Mouse (Mus musculus) CH12.LX (cell line): ENCODE data around the gene Snx30. TPM values are rescaled to one million over a fixed set of nuclear protein-coding genes. Genes with fewer than 3 reads are reported as not detected.

Experiments used
- DNase-seq: peaks from one replicate; pipeline ENCODE4 v3.0.0-alpha.2; 2013; ENCODE audit errors: extremely low read depth
- H3K27ac ChIP-seq: 2 replicates; pipeline ENCODE4 v1.5.1; 2012; ENCODE audit warnings: low read depth, mild to moderate bottlenecking, control low read depth, moderate library complexity; ENCODE audit not compliant: insufficient read depth
- H3K27me3 ChIP-seq: replicated peaks from 2 replicates; pipeline ENCODE3; 2012; ENCODE audit warnings: inconsistent platforms
- H3K36me3 ChIP-seq, 2 experiments: replicated peaks in 1 of 2; 2 replicates each; pipeline versions ENCODE3 to v1.6.1; 2012; ENCODE audit warnings: inconsistent platforms in 1 of 2, low read length in 1 of 2, mild to moderate bottlenecking in 1 of 2, mixed read lengths in 1 of 2, moderate library complexity in 1 of 2; ENCODE audit not compliant: control insufficient read depth in 1 of 2, insufficient read depth in 1 of 2
- H3K4me1 ChIP-seq, 2 experiments: 2 replicates each; pipeline ENCODE4 v1.6.1; 2012; ENCODE audit warnings: inconsistent platforms in 1 of 2, moderate library complexity in 1 of 2; ENCODE audit not compliant: insufficient read depth in 2 of 2, control insufficient read depth in 1 of 2
- H3K4me2 ChIP-seq: 2 replicates; pipeline ENCODE4 v1.6.1; 2012; ENCODE audit warnings: low read depth, mild to moderate bottlenecking, control low read depth; ENCODE audit not compliant: poor library complexity, insufficient read depth, severe bottlenecking
- H3K4me3 ChIP-seq, 3 experiments: fragments of 150-350 bp in 1 of 3; sonication (generic) in 1 of 3; replicated peaks in 1 of 3; 2 replicates each; pipeline versions ENCODE3 to v1.5.1; 2011 to 2012; ENCODE audit warnings: low read depth in 2 of 3, low read length in 2 of 3, mild to moderate bottlenecking in 2 of 3, moderate library complexity in 2 of 3, control low read depth in 1 of 3, improper control_type of control experiment in 1 of 3, inconsistent platforms in 1 of 3, mixed read lengths in 1 of 3; ENCODE audit not compliant: poor library complexity in 1 of 3
- H3K79me2 ChIP-seq: replicated peaks from 2 replicates; pipeline ENCODE4 v1.6.1; 2012; ENCODE audit warnings: mild to moderate bottlenecking, moderate library complexity; ENCODE audit not compliant: control insufficient read depth, poor library complexity, insufficient read depth, severe bottlenecking; ENCODE audit errors: extremely low read depth
- H3K9ac ChIP-seq: 2 replicates; pipeline ENCODE4 v1.6.1; 2012; ENCODE audit warnings: low read depth, mild to moderate bottlenecking, control low read depth, moderate library complexity; ENCODE audit not compliant: insufficient read depth
- H3K9me3 ChIP-seq: replicated peaks from 2 replicates; pipeline ENCODE3; 2012; ENCODE audit warnings: low read length, inconsistent platforms, mixed read lengths
- BHLHE40 ChIP-seq: IDR thresholded peaks from 2 replicates; pipeline ENCODE4 v1.6.1; 2011; ENCODE audit warnings: mild to moderate bottlenecking, low read depth, low read length, improper control_type of control experiment
- CHD1 ChIP-seq: IDR thresholded peaks from 2 replicates; pipeline ENCODE4 v1.6.1; 2012; ENCODE audit warnings: low read depth, low read length, improper control_type of control experiment, inconsistent platforms
- E2F4 ChIP-seq: IDR thresholded peaks from 2 replicates; pipeline ENCODE4 v1.6.1; 2011; ENCODE audit warnings: low read depth, low read length, improper control_type of control experiment; ENCODE audit not compliant: insufficient replicate concordance
- ELF1 ChIP-seq: IDR thresholded peaks from 2 replicates; pipeline ENCODE4 v1.6.1; 2014; ENCODE audit warnings: low read depth, mild to moderate bottlenecking, inconsistent platforms, low read length, improper control_type of control experiment
- ETS1 ChIP-seq: conservative IDR thresholded peaks from 2 replicates; pipeline ENCODE4 v1.6.1; 2012; ENCODE audit warnings: low read depth, mild to moderate bottlenecking, inconsistent platforms, low read length, improper control_type of control experiment, moderate library complexity
- HCFC1 ChIP-seq: IDR thresholded peaks from 2 replicates; pipeline ENCODE4 v1.6.1; 2012; ENCODE audit warnings: low read depth, mild to moderate bottlenecking, inconsistent platforms, low read length, improper control_type of control experiment
- IRF4 ChIP-seq: IDR thresholded peaks from 2 replicates; pipeline ENCODE4 v1.6.1; 2014; ENCODE audit warnings: low read depth, mild to moderate bottlenecking, inconsistent platforms, low read length, improper control_type of control experiment
- JUND ChIP-seq: conservative IDR thresholded peaks from 2 replicates; pipeline ENCODE4 v1.6.1; 2011; ENCODE audit warnings: low read depth, low read length, improper control_type of control experiment
- KAT2A ChIP-seq: IDR thresholded peaks from 2 replicates; pipeline ENCODE4 v1.6.1; 2012; ENCODE audit warnings: low read length, improper control_type of control experiment, inconsistent platforms; ENCODE audit not compliant: insufficient replicate concordance
- MAFK ChIP-seq: IDR thresholded peaks from 2 replicates; pipeline ENCODE4 v1.6.1; 2011; ENCODE audit warnings: low read length, improper control_type of control experiment; ENCODE audit not compliant: insufficient replicate concordance
- MAX ChIP-seq: IDR thresholded peaks from 2 replicates; pipeline ENCODE4 v1.6.1; 2011; ENCODE audit warnings: low read length, improper control_type of control experiment
- MXI1 ChIP-seq: IDR thresholded peaks from 2 replicates; pipeline ENCODE4 v1.6.1; 2011; ENCODE audit warnings: mild to moderate bottlenecking, low read depth, low read length, improper control_type of control experiment
- MYC ChIP-seq: IDR thresholded peaks from 2 replicates; pipeline ENCODE4 v1.6.1; 2011; ENCODE audit warnings: low read depth, mild to moderate bottlenecking, improper control_type of control experiment, low read length
- NELFE ChIP-seq: IDR thresholded peaks from 2 replicates; pipeline ENCODE4 v1.6.1; 2011; ENCODE audit warnings: low read depth, low read length, improper control_type of control experiment
- NRF1 ChIP-seq: IDR thresholded peaks from 2 replicates; pipeline ENCODE4 v1.6.1; 2014; ENCODE audit warnings: low read depth, mild to moderate bottlenecking, inconsistent platforms, low read length, improper control_type of control experiment, moderate library complexity
- SIN3A ChIP-seq: IDR thresholded peaks from 2 replicates; pipeline ENCODE4 v1.6.1; 2012; ENCODE audit warnings: low read length, improper control_type of control experiment, inconsistent platforms
- SMC3 ChIP-seq: IDR thresholded peaks from 2 replicates; pipeline ENCODE4 v1.6.1; 2011; ENCODE audit warnings: low read depth, low read length, improper control_type of control experiment
- TBP ChIP-seq: conservative IDR thresholded peaks from 2 replicates; pipeline ENCODE4 v1.6.1; 2011; ENCODE audit warnings: low read depth, low read length, improper control_type of control experiment
- TCF12 ChIP-seq: IDR thresholded peaks from 2 replicates; pipeline ENCODE4 v1.6.1; 2014; ENCODE audit warnings: low read depth, mild to moderate bottlenecking, inconsistent platforms, low read length, improper control_type of control experiment
- USF1 ChIP-seq: IDR thresholded peaks from 2 replicates; pipeline ENCODE4 v1.6.1; 2014; ENCODE audit warnings: low read depth, mild to moderate bottlenecking, inconsistent platforms, low read length, improper control_type of control experiment
- USF2 ChIP-seq: conservative IDR thresholded peaks from 2 replicates; pipeline ENCODE4 v1.6.1; 2011; ENCODE audit warnings: low read depth, low read length, improper control_type of control experiment
- ZC3H11A ChIP-seq: IDR thresholded peaks from 2 replicates; pipeline ENCODE4 v1.6.1; 2012; ENCODE audit warnings: low read depth, mild to moderate bottlenecking, inconsistent platforms, low read length, improper control_type of control experiment
- ZNF384 ChIP-seq: IDR thresholded peaks from 2 replicates; pipeline ENCODE4 v1.6.1; 2012; ENCODE audit warnings: low read depth, low read length, improper control_type of control experiment, inconsistent platforms
- dilution Hi-C: fragments of 300-500 bp; cut with MboI; formaldehyde crosslinking; loops from 2 replicates; pipeline ENCODE4 v1.14.3; 2020; ENCODE audit warnings: low sequenced_read_pairs; ENCODE audit not compliant: extremely low pct_unique_long_range_greater_than_20kb, extremely low pct_ligation_motif_present
- in situ Hi-C: fragments of 300-500 bp; cut with MboI; formaldehyde crosslinking; loops from 3 replicates; pipeline ENCODE4 v1.14.3; 2019; ENCODE audit warnings: low sequenced_read_pairs, low pct_ligation_motif_present, low pct_unique_long_range_greater_than_20kb, mixed read lengths
- polyA plus RNA-seq: library from polyadenylated mRNA; unstranded; fragments of >175 nt; gene quantifications from 2 replicates; pipeline ENCODE4 v1.2.1, GENCODE M21; 2012; ENCODE audit warnings: low read depth; ENCODE audit not compliant: insufficient read length
- total RNA-seq, 2 experiments: library from RNA; depleted of rRNA; stranded (reverse); fragments of 300-350 nt in 1 of 2; fragments of >200 nt in 1 of 2; gene quantifications; 2 replicates each; pipeline ENCODE4 v1.2.3; 2012 to 2014

The Snx30 gene
- total and polyA plus RNA-seq, 3 experiments, result 7.9 to 16.9 (median 8.4) TPM

DNA sequence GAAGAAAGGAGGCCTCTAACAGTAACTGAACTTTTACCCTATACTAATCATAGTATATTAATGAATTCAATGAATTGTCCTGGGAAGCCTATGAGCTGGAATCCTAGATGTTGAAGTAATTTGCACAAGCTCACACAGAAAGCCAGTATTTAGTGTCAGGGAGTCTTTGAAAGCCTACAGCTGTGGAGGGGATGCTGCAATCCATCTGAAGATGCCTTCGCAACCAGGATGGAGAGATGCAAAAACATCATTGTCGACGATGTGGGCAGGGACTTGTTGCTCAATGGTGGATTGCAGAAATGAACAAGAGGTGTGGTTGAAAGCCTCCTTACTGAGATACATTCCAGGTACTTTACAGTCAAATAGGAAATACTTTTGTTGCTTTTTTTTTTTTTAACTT is 112.3 kb downstream of the Snx30 start:
- in situ Hi-C loops (no loop called here), dilution Hi-C loops (no loop called here)
- TF ChIP-seq USF2 (no peak), ELF1 (no peak), MXI1 (no peak), ETS1 (no peak), NELFE (no peak), USF1 (no peak), ZNF384 (no peak), KAT2A (no peak), BHLHE40 (no peak), NRF1 (no peak), SMC3 (no peak)
- Histone ChIP-seq H3K4me2 (no peak overlapping the region), H3K36me3 (no peaks in the 10 kb centered on the region), H3K79me2 (no peaks in the 10 kb centered on the region), H3K9me3 (no peaks in the 10 kb centered on the region), H3K9ac (no peak overlapping the region), H3K27ac (no peak overlapping the region), H3K4me1 (0 out of 4 replicates have a peak, but pooled peaks cover 0 to 2% of the 10 kb centered on the region in 2 experiments), H3K4me3 (no peak overlapping the region), H3K27me3 (peaks cover 3% of the 10 kb centered on the region)
- no peak for DNase-seq

DNA sequence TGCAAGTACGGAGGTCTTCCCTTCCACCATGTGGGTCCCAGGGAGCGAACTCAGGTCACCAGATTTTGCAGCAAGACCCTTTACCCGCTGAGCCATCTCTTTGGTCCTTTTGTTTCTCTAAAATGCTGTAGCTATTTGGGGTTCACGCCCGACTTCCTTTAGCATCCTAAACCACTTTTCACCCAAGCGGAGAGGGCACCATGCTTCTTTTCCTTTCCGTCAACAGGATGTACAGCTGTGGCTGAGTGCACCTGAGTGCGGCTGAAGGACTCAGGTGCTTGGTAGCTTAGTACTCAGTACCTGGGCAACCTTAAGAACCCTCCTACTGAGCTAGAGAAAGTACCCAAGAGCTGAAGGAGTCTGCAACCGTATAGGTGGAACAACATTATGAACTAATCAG is 119.4 kb downstream of the Snx30 start:
- in situ Hi-C loops (no loop called here), dilution Hi-C loops (no loop called here)
- Histone ChIP-seq H3K9me3 (no peaks in the 10 kb centered on the region), H3K4me3 (no peak overlapping the region)
- no peak for TF ChIP-seq ETS1
- no peak for TF ChIP-seq TCF12
- no peak for TF ChIP-seq JUND
- TF ChIP-seq BHLHE40, result no peak
- no peak for TF ChIP-seq MYC
- TF ChIP-seq IRF4, result no peak
- TF ChIP-seq SIN3A, result no peak
- no peak for TF ChIP-seq TBP
- TF ChIP-seq ZC3H11A, result no peak
- no peak for TF ChIP-seq SMC3
- TF ChIP-seq MAFK, result no peak
- TF ChIP-seq E2F4, result no peak
- no peak for TF ChIP-seq HCFC1
- TF ChIP-seq NRF1, result no peak
- no peak for TF ChIP-seq CHD1
- no peak for TF ChIP-seq MAX
- TF ChIP-seq, all 38 proteins: peak for 0
- Histone ChIP-seq H3K27ac (no peak overlapping the region), H3K36me3 (no peaks in the 10 kb centered on the region), H3K4me2 (no peak overlapping the region), H3K4me1 (peaks cover 2 to 3% of the 10 kb centered on the region in 2 experiments; a peak in 2 of 4 replicates), H3K9ac (no peak overlapping the region), H3K27me3 (peaks cover 14% of the 10 kb centered on the region), H3K79me2 (no peaks in the 10 kb centered on the region)
- no peak for DNase-seq
